Mouse (Mus musculus): ENCODE data around the gene Olfr1298.

Gene Olfr1298

GRCm38 (mm10) chr2:111649101-111649500 is at the start of gene Olfr1298:
Gene Olfr1298, minus strand, starts transcription at chr2:111649201.
- no peak for DNase-seq (ENCODE audit: low spot score in 2 of 2)

- DNase-seq (ENCODE audit: low spot score in 2 of 2) = no peak
These were observed 12.1 kb upstream of the Olfr1298 start, which contains the start of gene Olfr1299 for GRCm38 (mm10) chr2:111661119-111661518. Gene Olfr1299, plus strand, starts transcription at chr2:111661419.

GRCm38 (mm10) chr2:111626397-111626796 is 22.6 kb downstream of the Olfr1298 start, which contains the start of gene Olfr1297:
Gene Olfr1297, minus strand, starts transcription at chr2:111626497.
- DNase-seq (ENCODE audit: low spot score in 2 of 2) = no peak

Data from cerebellum, postnatal 4 days (tissue).